Mouse (Mus musculus): ENCODE results near the gene OR5BS1P. TPM values are rescaled to one million over a fixed set of nuclear protein-coding genes. Genes with fewer than 3 reads are reported as not detected.
"Not testable (repeated sequence)": the region's sequence is repeated elsewhere in the genome, so short reads cannot be mapped to it uniquely, and the experiment has no call there.

OR5BS1P gene
- polyA plus RNA-seq, 1 experiment from 2014 or later = not detected

GRCm38 (mm10) chr15:98510438-98511385 lies 41.0 kb downstream of the OR5BS1P start:
- WGBS (ENCODE audit: insufficient replicate concordance) = 29% methylated on average over 25 of the region's 25 CpGs
- H3K4me2 ChIP-seq (ENCODE audit: low read depth, low read length) = peak overlapping the region; percentile 72
- no peaks in the 10 kb centered on the region for H3K9me3 ChIP-seq (ENCODE audit: low read length)
- ATAC-seq (peak; percentile 53), DNase-seq (peak; percentile 88)
- H3K27me3 ChIP-seq (ENCODE audit: insufficient read depth, low read length) = no peaks in the 10 kb centered on the region
- peak overlapping the region; percentile 35 for H3K9ac ChIP-seq (replicated peaks)
- peak overlapping the region; percentile 24 for H3K4me3 ChIP-seq (ENCODE audit: low read depth, low read length)
- H3K36me3 ChIP-seq (replicated peaks; ENCODE audit: insufficient read depth, low read length) = no peaks in the 10 kb centered on the region
- peaks cover 13% of the 10 kb centered on the region for H3K4me1 ChIP-seq (ENCODE audit: insufficient read depth)
- TF ChIP-seq EP300 (IDR thresholded peaks at IDR 0.05; ENCODE audit: low read depth) = no peak
- TF ChIP-seq CTCF (IDR thresholded peaks at IDR 0.05; ENCODE audit: low read depth) = peak; percentile 93
- H3K27ac ChIP-seq (ENCODE audit: low read depth) = peak overlapping the region; percentile 75

GRCm38 (mm10) chr15:98511386-98511928 lies 41.8 kb downstream of the OR5BS1P start:
- H3K36me3 ChIP-seq (replicated peaks; ENCODE audit: insufficient read depth, low read length) = no peaks in the 10 kb centered on the region
- H3K4me2 ChIP-seq (ENCODE audit: low read depth, low read length) = peak overlapping the region; percentile 72
- TF ChIP-seq CTCF (IDR thresholded peaks at IDR 0.05; ENCODE audit: low read depth) (no peak), EP300 (IDR thresholded peaks at IDR 0.05; ENCODE audit: low read depth) (no peak)
- peak overlapping the region; percentile 24; the same call in 1 of the 2 replicates for H3K4me3 ChIP-seq (ENCODE audit: low read depth, low read length)
- H3K9me3 ChIP-seq (ENCODE audit: low read length) = no peaks in the 10 kb centered on the region
- WGBS (ENCODE audit: insufficient replicate concordance) = 39% methylated on average over 13 of the region's 13 CpGs
- peaks cover 13% of the 10 kb centered on the region for H3K4me1 ChIP-seq (ENCODE audit: insufficient read depth)
- peak overlapping the region; percentile 75 for H3K27ac ChIP-seq (ENCODE audit: low read depth)
- H3K27me3 ChIP-seq (ENCODE audit: insufficient read depth, low read length) = no peaks in the 10 kb centered on the region
- peak overlapping the region; percentile 35; the same call in 1 of the 2 replicates for H3K9ac ChIP-seq (replicated peaks)
- DNase-seq (no peak), ATAC-seq (no peak)

- Histone ChIP-seq H3K9me3 (ENCODE audit: low read length) (no peaks in the 10 kb centered on the region), H3K4me3 (ENCODE audit: low read depth, low read length) (no peak overlapping the region), H3K4me1 (ENCODE audit: insufficient read depth) (peaks cover 13% of the 10 kb centered on the region), H3K9ac (replicated peaks) (no peak overlapping the region), H3K36me3 (replicated peaks; ENCODE audit: insufficient read depth, low read length) (no peaks in the 10 kb centered on the region), H3K4me2 (ENCODE audit: low read depth, low read length) (no peak overlapping the region), H3K27me3 (ENCODE audit: insufficient read depth, low read length) (no peaks in the 10 kb centered on the region), H3K27ac (ENCODE audit: low read depth) (peak overlapping the region; percentile 48; the same call in 1 of the 2 replicates)
- no peak for TF ChIP-seq EP300 (IDR thresholded peaks at IDR 0.05; ENCODE audit: low read depth)
- no peak for TF ChIP-seq CTCF (IDR thresholded peaks at IDR 0.05; ENCODE audit: low read depth)
- 50% methylated on average over 8 of the region's 8 CpGs for WGBS (ENCODE audit: insufficient replicate concordance)
- DNase-seq (no peak), ATAC-seq (no peak)
Observed at GRCm38 (mm10) chr15:98512232-98512631, 42.5 kb downstream of the OR5BS1P start.

GRCm38 (mm10) chr15:98512799-98513321 lies 43.2 kb downstream of the OR5BS1P start:
- Histone ChIP-seq H3K27me3 (ENCODE audit: insufficient read depth, low read length) (no peaks in the 10 kb centered on the region), H3K4me2 (ENCODE audit: low read depth, low read length) (peak overlapping the region; percentile 16; the same call in 1 of the 2 replicates), H3K4me3 (ENCODE audit: low read depth, low read length) (no peak overlapping the region), H3K27ac (ENCODE audit: low read depth) (peak overlapping the region; percentile 26; the same call in 1 of the 2 replicates), H3K9me3 (ENCODE audit: low read length) (no peaks in the 10 kb centered on the region), H3K4me1 (ENCODE audit: insufficient read depth) (peaks cover 13% of the 10 kb centered on the region), H3K9ac (replicated peaks) (no peak overlapping the region), H3K36me3 (replicated peaks; ENCODE audit: insufficient read depth, low read length) (peaks cover 3% of the 10 kb centered on the region)
- ATAC-seq (peak; percentile 50), DNase-seq (peak; percentile 40)
- 40% methylated on average over 17 of the region's 17 CpGs for WGBS (ENCODE audit: insufficient replicate concordance)
- TF ChIP-seq CTCF (IDR thresholded peaks at IDR 0.05; ENCODE audit: low read depth) = no peak
- no peak for TF ChIP-seq EP300 (IDR thresholded peaks at IDR 0.05; ENCODE audit: low read depth)

GRCm38 (mm10) chr15:98513676-98514075 lies 44.0 kb downstream of the OR5BS1P start:
- H3K36me3 ChIP-seq (replicated peaks; ENCODE audit: insufficient read depth, low read length) = peaks cover 10% of the 10 kb centered on the region
- WGBS (ENCODE audit: insufficient replicate concordance) = 45% methylated on average over 3 of the region's 3 CpGs
- not testable (repeated sequence) for ATAC-seq; DNase-seq; H3K9ac ChIP-seq (replicated peaks); H3K4me2 ChIP-seq (ENCODE audit: low read depth, low read length); H3K4me3 ChIP-seq (ENCODE audit: low read depth, low read length); H3K9me3 ChIP-seq (ENCODE audit: low read length); H3K27me3 ChIP-seq (ENCODE audit: insufficient read depth, low read length)
- H3K4me1 ChIP-seq (ENCODE audit: insufficient read depth) = peaks cover 13% of the 10 kb centered on the region
- peak overlapping the region; percentile 26; the same call in 1 of the 2 replicates for H3K27ac ChIP-seq (ENCODE audit: low read depth)

- Histone ChIP-seq H3K4me1 (ENCODE audit: insufficient read depth) (peaks cover 13% of the 10 kb centered on the region), H3K36me3 (replicated peaks; ENCODE audit: insufficient read depth, low read length) (peaks cover 10% of the 10 kb centered on the region), H3K4me3 (ENCODE audit: low read depth, low read length) (no peak overlapping the region), H3K27ac (ENCODE audit: low read depth) (no peak overlapping the region), H3K27me3 (ENCODE audit: insufficient read depth, low read length) (no peaks in the 10 kb centered on the region), H3K4me2 (ENCODE audit: low read depth, low read length) (no peak overlapping the region), H3K9ac (replicated peaks) (no peak overlapping the region), H3K9me3 (ENCODE audit: low read length) (no peaks in the 10 kb centered on the region)
- no peak for DNase-seq
- ATAC-seq = no peak
- 25% methylated on average over 8 of the region's 8 CpGs for WGBS (ENCODE audit: insufficient replicate concordance)
- TF ChIP-seq CTCF (IDR thresholded peaks at IDR 0.05; ENCODE audit: low read depth) = no peak
- TF ChIP-seq EP300 (IDR thresholded peaks at IDR 0.05; ENCODE audit: low read depth) = no peak
Observed at GRCm38 (mm10) chr15:98514146-98514545, 44.5 kb downstream of the OR5BS1P start.

- not testable (repeated sequence) for DNase-seq; H3K27me3 ChIP-seq (ENCODE audit: insufficient read depth, low read length); H3K9ac ChIP-seq (replicated peaks); H3K9me3 ChIP-seq (ENCODE audit: low read length); ATAC-seq; H3K4me3 ChIP-seq (ENCODE audit: low read depth, low read length); H3K27ac ChIP-seq (ENCODE audit: low read depth); H3K4me2 ChIP-seq (ENCODE audit: low read depth, low read length)
- WGBS (ENCODE audit: insufficient replicate concordance) = 53% methylated on average over 2 of the region's 2 CpGs
- Histone ChIP-seq H3K36me3 (replicated peaks; ENCODE audit: insufficient read depth, low read length) (peaks cover 15% of the 10 kb centered on the region), H3K4me1 (ENCODE audit: insufficient read depth) (peaks cover 13% of the 10 kb centered on the region)
Observed at GRCm38 (mm10) chr15:98514845-98515244, 45.1 kb downstream of the OR5BS1P start.
